Mouse (Mus musculus): ENCODE data around the gene Syt13. TPM values are rescaled to one million over a fixed set of nuclear protein-coding genes. Genes with fewer than 3 reads are reported as not detected.

Gene Syt13
- total and polyA plus RNA-seq, 3 experiments = not detected

DNA sequence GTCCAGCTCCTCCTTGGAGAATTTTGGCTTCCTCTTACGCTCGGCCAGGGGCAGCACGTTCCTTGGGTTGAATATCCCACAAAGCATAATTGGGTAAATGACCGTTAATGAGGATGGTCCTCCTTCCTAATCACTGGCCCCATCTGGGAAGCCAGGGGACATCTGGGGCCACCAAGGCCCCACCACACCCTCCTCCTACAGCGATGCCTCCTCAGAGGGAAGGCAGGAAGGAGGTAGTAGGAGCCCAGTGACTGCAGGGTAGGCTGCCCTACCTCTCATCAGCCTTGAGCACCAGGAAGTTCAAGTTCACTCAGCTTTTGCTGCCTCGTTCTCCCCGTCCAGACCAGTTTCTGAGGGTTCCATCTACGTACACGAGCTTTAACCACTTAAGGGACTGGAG, 74.7 kb downstream of the Syt13 start:
- no peak for DNase-seq (ENCODE audit: low read depth, low spot score)
- no peaks in the 10 kb centered on the region for H3K9me3 ChIP-seq (replicated peaks; ENCODE audit: insufficient read depth, low read length)
- H3K27me3 ChIP-seq (ENCODE audit: control insufficient read depth in 1 of 2, insufficient read depth in 2 of 2, low read length in 2 of 2) = no peaks in the 10 kb centered on the region
- no peak overlapping the region for H3K4me3 ChIP-seq (ENCODE audit: control insufficient read depth in 1 of 2, insufficient read depth in 1 of 2, low read depth in 2 of 2, low read length in 2 of 2)
- H3K27ac ChIP-seq (ENCODE audit: control insufficient read depth, low read depth, low read length) = no peak overlapping the region
- no peaks in the 10 kb centered on the region for H3K79me2 ChIP-seq (ENCODE audit: control insufficient read depth, insufficient read depth, low read length, poor library complexity)
- TF ChIP-seq MXI1 (IDR thresholded peaks at IDR 0.05; ENCODE audit: low read depth, low read length) (no peak), USF1 (IDR thresholded peaks at IDR 0.05; ENCODE audit: low read depth, low read length) (no peak), ELF1 (IDR thresholded peaks at IDR 0.05; ENCODE audit: low read depth, low read length) (no peak), ZC3H11A (IDR thresholded peaks at IDR 0.05; ENCODE audit: low read depth, low read length) (no peak), POLR2AphosphoS2 (IDR thresholded peaks at IDR 0.05; ENCODE audit: low read length) (no peak), MAZ (IDR thresholded peaks at IDR 0.05; ENCODE audit: low read depth, low read length) (no peak), SIN3A (IDR thresholded peaks at IDR 0.05; ENCODE audit: low read length) (no peak), EP300 (IDR thresholded peaks at IDR 0.05; ENCODE audit: low read depth in 1 of 2, low read length in 2 of 2) (no peak), HCFC1 (IDR thresholded peaks at IDR 0.05; ENCODE audit: low read depth, low read length) (no peak), MAX (IDR thresholded peaks at IDR 0.05; ENCODE audit: low read length) (no peak), POLR2AphosphoS5 (IDR thresholded peaks at IDR 0.05; ENCODE audit: borderline replicate concordance, low read depth, low read length) (no peak), ZMIZ1 (IDR thresholded peaks at IDR 0.05; ENCODE audit: low read depth, low read length) (no peak), E2F4 (IDR thresholded peaks at IDR 0.05; ENCODE audit: borderline replicate concordance, low read depth, low read length) (no peak), RAD21 (IDR thresholded peaks at IDR 0.05; ENCODE audit: low read depth, low read length) (no peak), MAFK (IDR thresholded peaks at IDR 0.05; ENCODE audit: borderline replicate concordance, low read depth, low read length) (no peak)
- H3K4me1 ChIP-seq (ENCODE audit: control insufficient read depth in 1 of 2, insufficient read depth in 2 of 2, low read length in 2 of 2) = no peaks in the 10 kb centered on the region
- no peaks in the 10 kb centered on the region for H3K36me3 ChIP-seq (ENCODE audit: control insufficient read depth in 1 of 2, insufficient read depth in 2 of 2, low read length in 2 of 2)
- no peak overlapping the region for H3K9ac ChIP-seq (ENCODE audit: control insufficient read depth, low read depth, low read length, poor library complexity, severe bottlenecking)

DNA sequence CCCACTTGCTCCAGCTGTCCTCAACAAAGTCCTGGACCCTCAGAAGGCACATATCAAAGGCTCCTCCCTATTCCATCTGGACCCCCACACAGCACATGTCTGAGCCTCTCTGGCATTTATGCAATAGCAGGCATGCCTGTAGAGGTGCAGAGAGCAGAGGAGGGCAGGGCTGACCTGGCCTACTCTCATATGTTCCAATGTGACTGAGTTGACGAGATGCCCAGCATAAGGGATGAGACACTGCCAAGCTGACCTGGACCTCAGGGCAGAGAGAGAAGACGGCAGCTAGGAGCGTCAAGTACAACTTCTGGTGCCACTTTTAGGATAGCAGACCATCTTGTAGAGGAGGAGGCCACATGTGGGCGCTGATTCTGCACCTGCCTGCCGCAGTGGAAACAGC, 77.1 kb downstream of the Syt13 start:
- Histone ChIP-seq H3K27me3 (ENCODE audit: control insufficient read depth in 1 of 2, insufficient read depth in 2 of 2, low read length in 2 of 2) (no peaks in the 10 kb centered on the region), H3K4me3 (ENCODE audit: control insufficient read depth in 1 of 2, insufficient read depth in 1 of 2, low read depth in 2 of 2, low read length in 2 of 2) (no peak overlapping the region), H3K4me1 (ENCODE audit: control insufficient read depth in 1 of 2, insufficient read depth in 2 of 2, low read length in 2 of 2) (peaks cover 0 to 7% of the 10 kb centered on the region in 2 experiments; a peak in 2 of 4 replicates), H3K9me3 (replicated peaks; ENCODE audit: insufficient read depth, low read length) (no peaks in the 10 kb centered on the region), H3K36me3 (ENCODE audit: control insufficient read depth in 1 of 2, insufficient read depth in 2 of 2, low read length in 2 of 2) (peaks cover 0 to 2% of the 10 kb centered on the region in 2 experiments; a peak in 1 of 4 replicates), H3K79me2 (ENCODE audit: control insufficient read depth, insufficient read depth, low read length, poor library complexity) (no peaks in the 10 kb centered on the region), H3K27ac (ENCODE audit: control insufficient read depth, low read depth, low read length) (no peak overlapping the region), H3K9ac (ENCODE audit: control insufficient read depth, low read depth, low read length, poor library complexity, severe bottlenecking) (no peak overlapping the region)
- TF ChIP-seq E2F4 (IDR thresholded peaks at IDR 0.05; ENCODE audit: borderline replicate concordance, low read depth, low read length) (no peak), CHD1 (IDR thresholded peaks at IDR 0.05; ENCODE audit: low read depth, low read length) (no peak), CTCF (IDR thresholded peaks at IDR 0.05 in 2 of 3, conservative IDR thresholded peaks at IDR 0.05 in 1 of 3; ENCODE audit: control insufficient read depth in 1 of 3, insufficient read depth in 1 of 3, low read depth in 2 of 3, low read length in 3 of 3, poor library complexity in 1 of 3, severe bottlenecking in 1 of 3) (no peak), MYC (IDR thresholded peaks at IDR 0.05; ENCODE audit: low read depth, low read length) (no peak), ELF1 (IDR thresholded peaks at IDR 0.05; ENCODE audit: low read depth, low read length) (no peak), MXI1 (IDR thresholded peaks at IDR 0.05; ENCODE audit: low read depth, low read length) (no peak), TCF12 (IDR thresholded peaks at IDR 0.05; ENCODE audit: low read depth, low read length) (no peak), ZNF384 (IDR thresholded peaks at IDR 0.05; ENCODE audit: low read depth, low read length) (no peak), UBTF (IDR thresholded peaks at IDR 0.05; ENCODE audit: borderline replicate concordance, insufficient read depth, low read depth, low read length) (no peak), MAX (IDR thresholded peaks at IDR 0.05; ENCODE audit: low read length) (no peak), SIN3A (IDR thresholded peaks at IDR 0.05; ENCODE audit: low read length) (no peak), MAZ (IDR thresholded peaks at IDR 0.05; ENCODE audit: low read depth, low read length) (no peak), MAFK (IDR thresholded peaks at IDR 0.05; ENCODE audit: borderline replicate concordance, low read depth, low read length) (no peak), HCFC1 (IDR thresholded peaks at IDR 0.05; ENCODE audit: low read depth, low read length) (no peak), TBP (IDR thresholded peaks at IDR 0.05; ENCODE audit: low read depth, low read length) (no peak), NELFE (IDR thresholded peaks at IDR 0.05; ENCODE audit: low read depth, low read length) (no peak), BHLHE40 (IDR thresholded peaks at IDR 0.05; ENCODE audit: borderline replicate concordance, low read depth, low read length) (no peak), EP300 (IDR thresholded peaks at IDR 0.05; ENCODE audit: low read depth in 1 of 2, low read length in 2 of 2) (no peak), USF1 (IDR thresholded peaks at IDR 0.05; ENCODE audit: low read depth, low read length) (no peak), RAD21 (IDR thresholded peaks at IDR 0.05; ENCODE audit: low read depth, low read length) (no peak)
- DNase-seq (ENCODE audit: low read depth, low spot score) = no peak
